Mouse (Mus musculus): ENCODE data around the gene Cpa1.

The Cpa1 gene

DNA sequence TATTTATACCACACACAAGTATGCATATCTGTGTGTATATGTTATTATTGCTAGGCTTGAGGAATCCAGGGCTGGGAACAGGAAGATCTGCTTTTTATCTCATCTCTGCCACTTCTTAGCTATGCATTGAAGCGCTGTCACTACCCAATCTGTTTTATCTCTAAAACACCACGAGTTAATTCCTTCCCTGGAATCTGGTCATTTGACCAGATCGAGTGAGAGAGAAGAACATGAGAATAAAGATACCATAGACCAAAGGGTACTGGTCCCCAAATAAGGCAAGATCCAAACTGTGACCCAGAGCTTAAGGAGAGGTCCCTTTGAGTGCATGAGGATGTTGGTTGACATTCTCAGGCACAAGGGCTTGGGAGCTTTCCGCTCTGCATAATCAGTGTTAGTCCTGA, 17.0 kb upstream of the Cpa1 start:
- no peak for DNase-seq

GRCm38 (mm10) chr6:30624763-30625162, 14.3 kb upstream of the Cpa1 start:
- DNase-seq = no peak

GRCm38 (mm10) chr6:30628152-30628551, 10.9 kb upstream of the Cpa1 start:
- no peak for DNase-seq

- no peak for DNase-seq
These were observed 9.0 kb upstream of the Cpa1 start for GRCm38 (mm10) chr6:30629989-30630388.

DNA sequence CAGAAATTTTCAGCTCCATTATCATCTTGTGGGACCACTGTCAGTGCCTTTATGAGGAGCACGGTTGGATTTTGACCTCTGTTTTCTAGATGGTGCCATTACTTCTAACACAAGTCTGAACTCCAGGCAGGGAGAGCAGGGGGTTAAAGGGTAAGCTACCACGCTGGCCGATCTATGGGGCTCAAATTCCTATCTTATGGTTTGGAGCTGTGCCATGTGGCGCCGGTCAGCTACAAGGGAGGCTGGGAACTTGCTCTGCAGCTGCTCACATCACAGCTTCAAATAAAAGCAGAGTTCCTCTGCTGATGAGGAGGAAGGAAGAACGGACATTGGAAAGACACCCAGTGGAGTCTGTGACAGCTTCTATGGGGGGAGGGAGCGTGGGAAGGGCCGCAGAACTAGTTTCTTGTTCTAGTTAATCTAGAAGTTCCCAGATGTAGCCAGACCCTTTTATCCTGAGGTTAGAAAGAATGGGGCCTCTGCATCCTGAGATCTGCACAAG, 3.6 kb upstream of the Cpa1 start:
- no peak for DNase-seq

DNA sequence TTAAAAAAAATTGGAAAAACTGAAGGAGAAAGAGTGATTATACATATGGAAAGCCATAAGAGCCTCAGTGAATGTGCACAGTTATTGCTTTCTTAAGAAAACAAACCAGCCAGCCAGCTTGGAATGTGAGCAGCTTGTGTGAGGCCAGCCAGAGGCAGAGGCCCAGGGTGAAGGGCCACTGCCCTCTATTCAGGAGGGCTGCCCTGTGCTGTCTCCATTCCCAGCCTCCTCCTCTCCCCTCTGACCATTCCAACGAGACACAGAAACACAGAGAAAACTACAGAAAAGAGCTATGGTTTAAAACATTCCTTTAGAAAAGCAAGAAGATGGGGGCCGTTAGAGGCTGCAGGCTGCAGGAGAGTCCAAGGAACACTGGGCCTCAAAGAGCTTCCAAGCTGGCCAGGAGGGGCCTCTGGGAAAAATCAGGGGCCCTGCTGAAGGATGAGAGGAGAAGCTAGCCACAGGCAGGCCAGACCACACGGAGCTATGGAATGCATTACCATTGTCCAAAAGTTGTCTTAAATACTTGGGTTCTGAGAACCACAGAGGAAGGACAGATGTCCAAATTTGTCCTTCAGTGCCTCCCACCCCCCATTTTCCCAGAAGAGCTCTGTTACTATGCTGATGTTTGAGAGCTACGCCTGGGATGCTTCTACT, 2.7 kb upstream of the Cpa1 start:
- DNase-seq = no peak

DNA sequence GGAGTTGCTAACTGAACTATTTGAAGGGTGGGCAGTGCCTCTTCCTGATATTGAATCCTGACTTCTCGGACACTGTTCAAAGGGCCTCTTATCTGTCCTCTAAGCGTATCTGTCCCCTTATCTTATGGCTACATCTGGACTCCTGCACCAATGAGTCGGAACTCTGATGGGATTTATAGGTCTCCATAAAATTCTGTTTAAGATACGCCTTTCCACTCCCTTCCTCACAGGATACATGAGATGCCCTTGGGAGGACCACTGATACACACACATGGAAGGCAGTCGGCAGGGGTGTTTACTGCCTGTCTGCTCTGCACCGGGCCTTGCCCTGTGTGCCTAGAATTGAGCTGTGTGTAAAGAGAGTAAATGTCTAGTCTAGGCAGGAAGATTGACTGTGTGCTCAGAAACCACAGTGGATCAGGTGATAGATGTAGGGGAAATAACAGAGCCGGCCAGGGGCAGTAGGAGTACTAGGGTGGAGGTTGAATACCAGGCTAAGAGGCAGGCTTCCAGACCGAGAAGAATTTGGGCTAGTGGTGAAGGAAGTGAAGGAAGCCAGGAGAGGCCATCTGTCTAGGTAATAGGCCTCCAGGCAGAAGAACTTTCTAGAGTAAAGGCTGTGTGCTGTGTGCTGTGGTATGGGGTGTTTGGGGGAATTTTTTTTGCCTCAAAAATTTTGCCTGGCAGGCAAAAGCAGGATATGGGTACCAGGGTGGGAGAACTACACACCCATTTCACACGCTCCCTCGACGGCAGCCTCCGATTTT, 4.9 kb downstream of the Cpa1 start:
- DNase-seq = no peak

DNA sequence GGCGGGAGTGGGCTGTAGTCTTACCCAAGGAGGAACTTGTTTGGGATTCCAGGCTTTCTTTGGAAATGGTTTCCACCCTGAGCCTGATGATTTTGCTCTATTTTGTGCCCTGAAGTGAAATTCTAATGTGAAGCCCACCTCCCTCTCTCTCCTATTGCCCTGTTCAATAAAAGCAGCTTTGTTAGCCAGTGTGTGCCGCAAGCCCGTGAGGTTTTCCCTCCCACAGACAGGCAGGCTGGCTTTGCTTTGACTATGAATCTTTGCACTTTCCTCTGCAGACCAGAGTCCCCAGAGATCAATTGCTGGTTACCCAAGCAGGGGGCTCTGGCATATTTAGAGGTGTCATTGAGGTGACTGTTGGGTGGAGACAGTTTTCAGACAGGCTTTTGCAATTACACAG, 5.4 kb downstream of the Cpa1 start:
- no peak for DNase-seq

DNA sequence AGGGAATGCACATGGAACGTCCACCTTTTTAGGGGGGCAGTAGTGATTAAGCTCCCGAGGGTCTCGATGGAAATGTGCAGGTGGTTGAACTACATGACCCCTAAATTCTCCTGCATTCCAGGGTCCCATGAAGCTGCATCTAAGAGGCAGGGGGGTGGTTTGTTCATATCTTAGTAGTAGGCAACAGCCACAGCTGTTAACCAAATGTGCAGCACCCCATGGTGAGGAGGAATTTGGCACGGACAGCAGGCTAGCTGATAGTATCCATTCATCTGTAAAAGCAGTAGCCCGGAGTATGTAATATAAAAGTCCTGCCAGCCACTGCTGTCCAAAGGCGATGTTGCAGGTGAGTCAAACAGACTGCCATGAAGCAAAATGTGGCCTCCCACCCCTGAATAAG, 6.4 kb downstream of the Cpa1 start:
- DNase-seq = no peak

DNA sequence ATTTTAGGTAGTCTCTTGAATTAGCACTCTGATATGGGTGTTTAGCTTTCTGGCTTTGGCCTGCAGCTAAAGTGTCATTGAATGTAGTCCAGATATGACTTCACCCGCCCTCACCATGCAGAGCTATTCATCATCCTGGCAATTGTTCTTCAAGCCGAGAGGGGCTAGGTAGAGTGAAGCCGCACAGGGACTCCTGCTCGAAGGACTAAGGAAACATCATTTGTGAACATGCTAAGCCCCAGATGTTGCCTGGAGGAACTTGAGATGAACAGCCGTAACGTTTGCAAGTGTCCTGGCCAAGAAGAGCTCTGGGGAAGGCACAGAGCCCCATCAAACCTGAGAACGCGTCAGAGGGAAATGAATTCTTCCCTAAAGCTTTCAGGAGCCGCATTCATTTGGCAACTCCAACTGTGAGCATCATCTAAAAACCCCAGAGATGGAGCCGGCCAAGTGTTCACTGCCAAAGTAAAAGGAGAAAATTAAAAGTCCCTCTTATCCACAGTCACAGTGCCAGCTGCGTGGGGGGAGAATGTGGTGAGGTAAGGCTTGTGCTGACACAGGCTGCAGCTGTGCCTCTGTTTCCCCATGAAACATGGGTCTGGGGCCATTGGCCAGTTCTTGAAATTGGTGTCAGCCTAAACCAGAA, 10.8 kb downstream of the Cpa1 start:
- no peak for DNase-seq

- no peak for DNase-seq
These were observed 13.6 kb downstream of the Cpa1 start for GRCm38 (mm10) chr6:30652425-30653188.

DNA sequence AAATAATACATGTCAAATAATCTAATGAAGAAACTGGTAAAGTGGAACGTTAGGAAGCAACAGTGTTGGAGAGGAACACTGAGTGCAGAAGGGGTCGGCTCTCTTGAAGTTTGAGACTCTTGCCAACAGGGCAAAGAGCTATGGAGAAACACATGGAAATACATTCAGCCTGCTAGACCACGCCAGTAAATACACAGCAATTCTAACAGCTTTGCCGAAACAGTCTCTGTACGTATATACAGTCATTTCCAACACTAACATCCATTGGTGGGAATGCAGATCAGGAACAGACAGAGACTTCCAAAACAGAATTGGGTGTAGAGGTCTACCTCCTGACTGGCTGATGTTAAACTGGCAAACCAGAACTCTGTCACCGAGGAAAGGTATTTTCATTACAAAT, 14.5 kb downstream of the Cpa1 start:
- DNase-seq = no peak

DNA sequence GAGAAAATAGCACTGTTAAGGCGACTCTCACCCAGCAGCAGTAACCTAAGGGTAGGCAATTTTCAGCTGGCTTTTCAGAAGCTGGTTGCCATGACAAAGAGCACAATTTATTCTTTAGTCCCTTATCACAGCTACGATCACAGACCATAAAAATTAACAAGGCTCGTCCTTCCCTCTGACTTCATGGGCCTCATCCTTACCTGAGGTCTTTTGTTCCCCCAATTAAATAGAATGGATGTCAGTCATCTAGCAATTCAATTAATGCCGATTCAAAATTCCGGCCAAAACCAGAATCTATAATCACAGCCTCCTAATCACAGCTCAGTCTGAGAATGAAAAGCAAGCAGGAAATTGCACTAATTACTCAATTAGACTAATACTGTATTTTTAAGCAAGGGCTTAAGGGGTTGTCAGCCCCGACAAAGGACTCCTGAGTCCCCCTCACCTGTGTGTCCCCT, 15.4 kb downstream of the Cpa1 start:
- DNase-seq = no peak

DNA sequence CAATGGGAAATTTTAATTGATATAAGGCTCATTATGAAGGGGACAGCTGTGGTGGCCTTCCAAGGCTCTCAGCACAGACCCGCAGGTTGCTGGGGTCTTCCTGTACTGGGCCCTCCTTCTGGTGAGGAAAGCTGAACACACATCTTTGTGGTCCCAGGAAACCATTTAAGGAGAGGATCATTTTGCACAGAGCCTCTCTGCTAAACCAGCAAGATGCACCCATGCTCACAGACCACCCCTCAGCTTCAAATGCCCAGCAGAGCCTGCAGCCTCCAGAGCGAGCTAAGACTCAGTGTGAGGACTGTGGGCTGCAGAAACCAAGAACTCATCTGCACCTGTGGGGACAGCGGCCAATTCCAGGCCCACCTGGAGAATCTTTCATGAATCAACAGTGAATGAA, 15.9 kb downstream of the Cpa1 start:
- no peak for DNase-seq

DNA sequence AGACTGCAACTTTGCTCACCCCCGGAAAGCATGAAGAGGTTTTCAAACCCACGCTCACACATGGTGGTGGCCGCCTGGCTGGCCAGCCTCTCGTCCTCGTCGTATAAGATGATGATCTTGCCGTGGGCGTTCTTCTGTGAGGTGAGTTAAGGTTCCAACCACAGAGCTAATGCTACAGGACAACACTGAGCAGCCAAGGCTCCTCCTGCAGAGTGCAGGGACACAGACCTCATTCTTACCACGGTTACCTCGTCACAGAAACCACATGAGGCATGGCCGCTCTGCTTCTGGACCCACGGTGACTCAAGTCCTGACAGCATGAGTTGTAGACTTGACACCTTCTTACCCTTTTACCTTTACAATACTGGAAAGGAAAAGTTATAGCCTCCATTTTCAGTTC, 18.3 kb downstream of the Cpa1 start:
- DNase-seq = no peak

DNA sequence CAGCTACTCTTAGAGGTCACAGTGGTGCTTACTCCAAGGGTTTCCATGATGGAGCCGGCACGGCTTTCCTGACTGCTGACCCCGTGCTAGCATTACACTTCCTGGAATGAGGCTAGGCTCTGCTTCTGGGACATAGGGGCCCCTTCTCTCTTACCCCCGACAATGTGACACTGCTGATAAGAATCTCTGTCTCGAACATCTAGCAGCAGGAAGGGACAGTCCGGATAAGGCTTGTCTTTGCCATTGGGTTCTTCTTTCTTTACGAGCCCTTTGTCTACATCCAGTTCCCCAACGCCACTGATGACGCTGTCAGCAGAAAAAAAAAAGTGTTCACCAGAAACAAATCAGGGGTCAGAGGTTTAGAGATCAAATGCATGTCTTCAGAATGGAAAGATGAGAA, 19.6 kb downstream of the Cpa1 start:
- no peak for DNase-seq

DNA sequence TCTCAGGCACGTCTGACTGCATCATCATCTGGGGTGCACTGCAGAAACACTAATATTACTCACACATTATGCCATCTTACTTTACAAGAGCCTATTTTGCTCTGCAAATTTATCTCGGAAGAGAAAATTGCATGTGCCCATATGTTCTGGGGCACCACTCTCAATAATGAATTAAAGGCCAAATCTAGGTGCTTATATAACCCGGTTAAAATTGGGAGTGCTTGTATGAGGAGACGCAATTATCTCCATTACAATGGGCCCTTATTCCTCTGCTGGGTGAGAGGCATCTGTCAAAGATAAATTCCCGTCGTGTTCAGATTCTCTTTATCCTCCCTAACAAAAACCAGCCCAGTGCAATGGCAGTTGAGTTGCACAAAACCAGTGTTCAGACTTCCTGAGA, 25.8 kb downstream of the Cpa1 start:
- no peak for DNase-seq

DNA sequence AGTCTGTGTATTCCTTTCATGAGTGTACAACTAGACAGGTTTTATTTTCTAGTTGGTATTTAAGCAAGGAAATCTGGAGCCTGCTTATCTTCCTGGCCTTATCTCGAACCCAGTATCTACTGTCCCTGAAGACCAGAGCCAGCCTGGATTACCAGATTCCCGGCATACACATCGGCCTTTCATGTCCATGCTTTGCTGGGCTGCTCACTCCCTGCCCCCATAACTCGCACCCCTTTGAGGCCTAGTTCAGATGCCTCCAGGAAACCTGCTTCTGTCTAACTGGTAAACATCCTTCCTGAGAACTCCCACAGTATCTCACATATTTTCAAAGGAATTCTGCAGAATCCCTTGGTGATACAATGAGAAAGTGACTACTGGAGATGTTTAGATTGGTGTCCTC, 26.3 kb downstream of the Cpa1 start:
- peak; percentile 3 for DNase-seq

GRCm38 (mm10) chr6:30666043-30666442, 27.0 kb downstream of the Cpa1 start:
- no peak for DNase-seq

GRCm38 (mm10) chr6:30667585-30667984, 28.6 kb downstream of the Cpa1 start:
- no peak for DNase-seq

DNA sequence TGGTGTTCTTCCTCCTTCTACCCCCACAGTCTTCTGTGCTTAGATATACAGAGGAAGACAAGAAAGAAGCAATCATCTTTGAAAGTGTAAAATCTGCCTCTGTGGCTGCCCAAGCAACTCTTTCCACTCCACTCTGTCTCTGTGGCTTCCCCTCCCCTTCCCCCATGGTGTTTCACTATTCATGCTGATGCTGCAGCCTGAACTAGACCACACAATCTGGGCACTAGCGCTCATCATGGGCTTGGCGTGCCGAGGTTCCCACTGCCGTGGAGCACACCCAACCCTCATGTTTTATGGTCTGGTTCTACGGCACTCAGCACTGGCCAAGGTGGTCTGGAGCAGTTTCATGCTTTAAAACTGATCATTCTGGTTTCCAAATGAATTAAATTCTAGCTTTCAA, 32.7 kb downstream of the Cpa1 start:
- no peak for DNase-seq

DNA sequence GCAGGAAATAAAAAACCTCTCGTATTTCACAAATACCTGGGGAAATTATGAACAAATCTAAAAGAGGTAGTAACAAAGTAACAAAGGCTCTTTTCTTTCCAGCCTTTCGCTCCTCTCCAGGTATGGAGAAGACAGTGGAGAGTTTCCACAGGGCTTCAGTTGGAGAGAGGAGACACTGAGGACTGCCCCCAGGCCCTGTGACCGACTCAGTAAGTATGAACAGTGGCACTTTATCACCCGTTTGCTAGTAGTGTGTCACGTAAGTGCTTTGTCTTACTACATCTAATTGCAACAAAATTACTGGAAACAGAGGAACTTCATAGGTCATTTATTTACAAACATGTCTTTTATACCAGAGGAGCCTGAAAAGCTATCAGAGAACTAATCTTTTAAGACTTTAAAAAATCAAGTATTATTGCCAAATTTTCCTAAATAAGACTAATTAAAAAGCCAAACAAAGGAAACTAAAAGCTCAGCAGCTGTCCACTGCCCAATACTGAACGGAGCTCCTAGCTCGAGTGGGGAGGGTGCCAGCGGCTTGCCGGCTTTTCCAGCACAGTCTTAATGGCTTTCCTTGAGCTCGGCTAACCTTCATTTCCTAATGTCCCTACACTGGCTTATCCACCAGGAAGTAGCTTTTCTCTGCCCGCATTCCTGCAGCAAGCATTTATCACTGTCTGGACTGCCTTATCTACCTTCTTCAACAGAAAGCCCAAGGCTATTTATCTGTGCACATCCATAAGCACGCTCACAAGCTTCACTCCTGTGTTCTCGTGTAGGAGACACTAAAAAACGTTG, 34.9 kb downstream of the Cpa1 start:
- peak; percentile 65 for DNase-seq

Data from kidney, postnatal 10 days (tissue).